Mouse (Mus musculus) hindbrain, embryonic 11.5 days (tissue): Measurements from ENCODE around the gene Dbt. TPM values are rescaled to one million over a fixed set of nuclear protein-coding genes. Genes with fewer than 3 reads are reported as not detected.
A peak's percentile ranks its signal among the peaks of the same experiment; 100 is the strongest.
"Not testable (repeated sequence)": the region's sequence is repeated elsewhere in the genome, so short reads cannot be mapped to it uniquely, and the experiment has no call there.

ENCODE experiments used
- ATAC-seq: fragments of 200-750 bp; cut with Nextera tagmentation; 2 replicates; pipeline ENCODE4 v1.8.0; 2017; ENCODE audit warnings: mild to moderate bottlenecking, moderate TSS enrichment, moderate library complexity; ENCODE audit not compliant: low FRiP score
- DNase-seq: peaks from one replicate; pipeline ENCODE4 v3.0.0-alpha.2; 2015; ENCODE audit warnings: low spot score
- H3K27ac ChIP-seq: fragments of 300-500 bp; sonication (generic); 2 replicates; pipeline ENCODE4 v1.5.1; 2014; ENCODE audit warnings: mild to moderate bottlenecking, low read depth, low read length
- H3K27me3 ChIP-seq: fragments of 300-500 bp; sonication (generic); 2 replicates; pipeline ENCODE4 v1.6.1; 2014; ENCODE audit warnings: mild to moderate bottlenecking, low read length, moderate library complexity, mixed read lengths; ENCODE audit not compliant: control insufficient read depth, insufficient read depth
- H3K36me3 ChIP-seq: fragments of 300-500 bp; sonication (generic); 2 replicates; pipeline ENCODE4 v1.6.1; 2014; ENCODE audit warnings: mild to moderate bottlenecking, low read length, moderate library complexity, mixed read lengths; ENCODE audit not compliant: control insufficient read depth, insufficient read depth
- H3K4me1 ChIP-seq: fragments of 300-500 bp; sonication (generic); replicated peaks from 2 replicates; pipeline ENCODE4 v1.6.1; 2014; ENCODE audit warnings: low read length, mixed read lengths; ENCODE audit not compliant: control insufficient read depth, insufficient read depth
- H3K4me2 ChIP-seq: fragments of 300-500 bp; sonication (generic); replicated peaks from 2 replicates; pipeline ENCODE4 v1.6.1; 2014; ENCODE audit warnings: mild to moderate bottlenecking, low read depth, low read length
- H3K4me3 ChIP-seq: fragments of 300-500 bp; sonication (generic); 2 replicates; pipeline ENCODE4 v1.5.1; 2014; ENCODE audit warnings: low read depth, low read length
- H3K9ac ChIP-seq: fragments of 300-500 bp; sonication (generic); 2 replicates; pipeline ENCODE4 v1.6.1; 2014; ENCODE audit warnings: low read depth, low read length
- H3K9me3 ChIP-seq: fragments of 300-500 bp; sonication (generic); 2 replicates; pipeline ENCODE4 v1.6.1; 2016; ENCODE audit warnings: low read length; ENCODE audit not compliant: control insufficient read depth
- WGBS: fragments of 180-500 bp; shearing (Covaris S2); extraction: QIAGEN DNeasy Blood & Tissue Kit; methylation state at CpG from one replicate; pipeline ENCODE4 v1.1.7; 2014; 5-methylcytosine and 5-hydroxymethylcytosine counted together
- polyA plus RNA-seq: library from polyadenylated mRNA; unstranded; fragments of >200 nt; fragmentation: Nextera tagmentation; extraction: Ambion mirVana; gene quantifications from 2 replicates; pipeline ENCODE4 v1.2.1, GENCODE M21; 2014

Dbt gene
- polyA plus RNA-seq, 1 experiment from 2014 or later: 13.0 TPM

GRCm38 (mm10) chr3:116529741-116530140, 16.9 kb downstream of the Dbt start:
- no peaks in the 10 kb centered on the region for H3K36me3 ChIP-seq
- no peaks in the 10 kb centered on the region for H3K9me3 ChIP-seq
- H3K27me3 ChIP-seq: no peaks in the 10 kb centered on the region
- H3K4me1 ChIP-seq: no peaks in the 10 kb centered on the region
- H3K4me2 ChIP-seq: no peak overlapping the region
- no peak overlapping the region for H3K4me3 ChIP-seq
- no peak overlapping the region for H3K27ac ChIP-seq
- ATAC-seq (no peak), DNase-seq (no peak)
- WGBS: 81% methylated on average over 3 of the region's 5 CpGs
- no peak overlapping the region for H3K9ac ChIP-seq

- no peaks in the 10 kb centered on the region for H3K4me1 ChIP-seq
- H3K27ac ChIP-seq: no peak overlapping the region
- no peak for DNase-seq
- 96% methylated on average over 4 of the region's 4 CpGs for WGBS
- H3K9me3 ChIP-seq: no peaks in the 10 kb centered on the region
- H3K36me3 ChIP-seq: no peaks in the 10 kb centered on the region
- no peak overlapping the region for H3K4me2 ChIP-seq
- no peak overlapping the region for H3K4me3 ChIP-seq
- no peaks in the 10 kb centered on the region for H3K27me3 ChIP-seq
- no peak overlapping the region for H3K9ac ChIP-seq
- ATAC-seq: no peak
Measured at GRCm38 (mm10) chr3:116530826-116531225, 18.0 kb downstream of the Dbt start.

GRCm38 (mm10) chr3:116536428-116537199, 23.7 kb downstream of the Dbt start:
- Histone ChIP-seq H3K4me1 (no peaks in the 10 kb centered on the region), H3K36me3 (no peaks in the 10 kb centered on the region), H3K27ac (0 out of 2 replicates have a peak overlapping the region, but pooled peaks have one; percentile 13)

DNA sequence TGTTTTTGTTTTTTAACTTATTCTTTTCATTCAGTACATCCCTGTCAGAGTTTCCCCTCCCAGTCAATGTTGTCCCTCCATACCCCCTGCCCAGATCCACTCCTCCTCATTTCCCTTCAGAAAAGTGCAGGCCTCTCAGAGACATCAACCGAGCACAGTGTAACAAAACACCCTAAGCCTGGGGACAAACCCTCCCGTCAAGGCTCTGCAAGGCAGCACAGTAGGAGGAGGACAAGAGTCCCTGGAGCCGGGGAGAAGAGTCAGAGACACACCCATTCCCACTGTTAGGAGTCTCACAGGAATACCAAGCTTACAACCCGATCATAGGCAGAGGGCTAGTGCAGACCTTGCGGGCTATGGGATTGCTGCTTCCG, 24.3 kb downstream of the Dbt start:
- no peaks in the 10 kb centered on the region for H3K36me3 ChIP-seq
- H3K27me3 ChIP-seq: no peaks in the 10 kb centered on the region
- H3K4me2 ChIP-seq: no peak overlapping the region
- no peak overlapping the region for H3K9ac ChIP-seq
- DNase-seq (no peak), ATAC-seq (peak; percentile 57)
- 38% methylated on average over 6 of the region's 6 CpGs for WGBS
- H3K27ac ChIP-seq: 0 out of 2 replicates have a peak overlapping the region, but pooled peaks have one; percentile 13
- H3K4me1 ChIP-seq: no peaks in the 10 kb centered on the region
- H3K9me3 ChIP-seq: no peaks in the 10 kb centered on the region
- no peak overlapping the region for H3K4me3 ChIP-seq

More at GRCm38 (mm10) chr3:116536428-116537199, 23.7 kb downstream of the Dbt start:
- no peaks in the 10 kb centered on the region for H3K9me3 ChIP-seq
- WGBS: 61% methylated on average over 16 of the region's 16 CpGs
- DNase-seq: no peak
- H3K9ac ChIP-seq: no peak overlapping the region
- peak; percentile 70 for ATAC-seq
- H3K4me2 ChIP-seq: no peak overlapping the region
- H3K27me3 ChIP-seq: no peaks in the 10 kb centered on the region
- H3K4me3 ChIP-seq: no peak overlapping the region

GRCm38 (mm10) chr3:116542070-116542469, 29.2 kb downstream of the Dbt start:
- Histone ChIP-seq H3K9ac (no peak overlapping the region), H3K27me3 (no peaks in the 10 kb centered on the region), H3K4me2 (no peak overlapping the region), H3K4me3 (no peak overlapping the region), H3K27ac (no peak overlapping the region), H3K36me3 (no peaks in the 10 kb centered on the region), H3K4me1 (no peaks in the 10 kb centered on the region), H3K9me3 (no peaks in the 10 kb centered on the region)
- ATAC-seq (no peak), DNase-seq (no peak)
- whole genome bisulfite sequencing: 91% methylated on average over 2 of the region's 2 CpGs

DNA sequence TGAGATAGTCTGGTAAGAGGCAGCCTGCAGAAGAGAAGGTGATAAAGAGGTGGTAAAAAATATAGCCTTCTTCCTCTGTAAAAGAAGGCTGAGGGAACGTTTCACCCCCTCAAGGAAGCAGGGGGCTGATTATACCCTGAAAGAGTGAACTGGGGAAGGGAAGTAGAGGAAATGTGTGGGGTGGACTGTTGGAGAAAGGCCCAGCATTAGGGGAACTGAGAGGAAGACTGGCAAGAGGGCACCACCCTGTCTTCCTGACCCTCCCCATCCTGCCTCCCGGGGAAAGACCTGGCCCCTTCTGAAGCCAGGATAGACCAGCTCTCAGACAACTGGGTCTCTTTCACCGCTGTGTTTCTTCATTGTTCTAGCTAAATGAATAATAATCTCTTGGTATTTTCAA, 29.7 kb downstream of the Dbt start:
- H3K9me3 ChIP-seq: no peaks in the 10 kb centered on the region
- no peak overlapping the region for H3K9ac ChIP-seq
- H3K4me1 ChIP-seq: no peaks in the 10 kb centered on the region
- WGBS: 76% methylated on average over 3 of the region's 3 CpGs
- no peaks in the 10 kb centered on the region for H3K27me3 ChIP-seq
- no peak overlapping the region for H3K4me2 ChIP-seq
- H3K36me3 ChIP-seq: no peaks in the 10 kb centered on the region
- H3K27ac ChIP-seq: no peak overlapping the region
- ATAC-seq: no peak
- no peak overlapping the region for H3K4me3 ChIP-seq
- no peak for DNase-seq

DNA sequence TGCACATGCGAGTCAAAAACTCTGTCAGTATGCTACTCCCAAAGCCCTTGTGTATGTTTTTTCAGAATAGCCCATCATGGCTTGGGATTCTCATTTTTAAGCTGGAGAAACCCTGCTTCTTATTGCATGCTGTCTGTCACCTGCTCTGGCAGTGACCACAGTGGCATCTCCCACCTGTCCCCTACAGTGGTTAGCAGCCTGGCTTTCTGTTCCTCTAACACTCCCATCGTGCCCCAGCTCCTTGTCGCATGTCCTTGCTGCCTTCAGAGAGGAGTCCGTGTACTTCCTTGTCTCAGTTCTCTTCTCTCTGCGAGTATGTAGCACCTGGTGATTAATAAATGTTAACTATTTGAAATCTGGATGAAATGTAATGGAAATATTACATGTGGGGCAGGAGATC, 34.6 kb downstream of the Dbt start:
- Histone ChIP-seq H3K27ac (no peak overlapping the region), H3K9me3 (no peaks in the 10 kb centered on the region), H3K27me3 (no peaks in the 10 kb centered on the region), H3K9ac (no peak overlapping the region), H3K4me1 (no peaks in the 10 kb centered on the region), H3K36me3 (no peaks in the 10 kb centered on the region), H3K4me3 (no peak overlapping the region), H3K4me2 (no peak overlapping the region)
- no peak for ATAC-seq
- DNase-seq: no peak
- 93% methylated on average over 5 of the region's 5 CpGs for WGBS

- H3K9ac ChIP-seq: no peak overlapping the region
- DNase-seq (no peak), ATAC-seq (no peak)
- no peak overlapping the region for H3K4me2 ChIP-seq
- H3K27ac ChIP-seq: no peak overlapping the region
- no peaks in the 10 kb centered on the region for H3K4me1 ChIP-seq
- 96% methylated on average over 5 of the region's 5 CpGs for WGBS
- H3K27me3 ChIP-seq: no peaks in the 10 kb centered on the region
- no peaks in the 10 kb centered on the region for H3K36me3 ChIP-seq
- H3K4me3 ChIP-seq: no peak overlapping the region
- no peaks in the 10 kb centered on the region for H3K9me3 ChIP-seq
Measured at GRCm38 (mm10) chr3:116551362-116551761, 38.5 kb downstream of the Dbt start.

- not testable (repeated sequence) for H3K4me3 ChIP-seq, H3K9me3 ChIP-seq, H3K9ac ChIP-seq, H3K36me3 ChIP-seq, H3K4me2 ChIP-seq, H3K27me3 ChIP-seq, ATAC-seq, DNase-seq, H3K27ac ChIP-seq, H3K4me1 ChIP-seq
- 93% methylated on average over 13 of the region's 14 CpGs for WGBS
Measured at GRCm38 (mm10) chr3:116561315-116561714, 48.4 kb downstream of the Dbt start.
